Mouse (Mus musculus) thymus, adult 2 months (tissue): ENCODE results near the gene Adat3.

Experiments
- CTCF ChIP-seq: fragments of 200-500 bp; IDR thresholded peaks from 2 replicates; pipeline ENCODE4 v1.5.1; 2012; ENCODE audit warnings: mild to moderate bottlenecking, control low read depth, low read length, moderate library complexity, borderline replicate concordance; ENCODE audit not compliant: control insufficient read depth, poor library complexity, insufficient read depth; ENCODE audit errors: extremely low read depth
- POLR2A ChIP-seq: fragments of 200-500 bp; IDR thresholded peaks from 2 replicates; pipeline ENCODE4 v1.6.1; 2012; ENCODE audit warnings: mild to moderate bottlenecking, low read length, control low read depth, moderate library complexity; ENCODE audit not compliant: control insufficient read depth, poor library complexity, insufficient read depth; ENCODE audit errors: extremely low read depth

DNA sequence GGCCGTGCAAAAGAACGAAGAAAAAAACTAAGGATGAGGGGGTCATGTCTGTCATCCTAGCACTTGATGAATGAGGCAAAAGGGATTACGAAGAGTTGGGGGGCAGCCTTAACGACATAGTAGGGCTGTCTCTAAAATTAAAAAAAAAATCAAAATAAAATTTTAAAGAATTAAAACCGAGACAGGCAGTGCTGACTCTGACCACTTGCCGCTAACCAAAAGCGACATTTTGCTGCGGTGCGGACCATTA, 18.9 kb downstream of the Adat3 start:
- TF ChIP-seq CTCF, result no peak
- no peak for TF ChIP-seq POLR2A
